ENCODE assay signal across 11 mouse cellular contexts in the genomic region with DNA sequence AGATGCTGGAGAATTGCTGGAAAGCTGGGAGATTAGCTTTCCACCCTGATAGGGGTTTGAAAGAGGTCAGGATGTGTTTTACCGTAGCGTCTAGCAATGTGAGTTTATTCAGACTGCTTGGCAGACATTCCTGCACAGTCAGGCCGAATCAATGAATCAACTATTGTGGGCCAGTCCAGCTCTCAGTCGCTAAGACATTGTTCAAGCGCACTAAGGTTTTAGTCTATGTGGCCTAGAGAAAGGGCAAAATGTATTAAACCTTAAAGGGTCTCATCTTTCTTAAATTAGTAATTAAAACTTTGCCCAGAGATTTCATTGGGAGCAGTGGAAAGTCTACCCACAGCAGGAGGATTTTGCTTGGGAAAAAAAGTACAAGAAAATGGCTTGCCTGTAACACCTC. TPM values are rescaled to one million over a fixed set of nuclear protein-coding genes. Genes with fewer than 3 reads are reported as not detected.
DNase-seq lines count a peak whose midpoint lies in the region; ATAC-seq and TF ChIP-seq lines count a peak whose summit lies in the region.
"Had no signal": no experiment of that assay in that cellular context is flagged by ENCODE, and none has a peak within 500 bp of the region (broad histone marks: within the 10 kb centered on the region; RNA-seq: fewer than 3 reads in every experiment).

No protein-coding gene starts in this region.

- no peaks in the 10 kb centered on the region for H3K27me3 ChIP-seq in hindbrain, postnatal 0 days (ENCODE audit: insufficient read depth, low read length)
- H3K27me3 ChIP-seq in neural tube, embryonic 12.5 days (replicated peaks), result no peaks in the 10 kb centered on the region
- H3K27me3 ChIP-seq: CH12.LX; lung, embryonic 15.5 days had no signal

- no peak for DNase-seq in layer of hippocampus, adult 2 months (ENCODE audit: low spot score in 2 of 2)
- DNase-seq in layer of hippocampus, adult 9-11 months, result no peak
- DNase-seq in hindbrain, postnatal 0 days (ENCODE audit: low spot score), result peak; percentile 54
- no peak for DNase-seq in urinary bladder, postnatal 4 days (ENCODE audit: low spot score in 2 of 2)
- no peak for DNase-seq in ovary, postnatal 36 days (ENCODE audit: low spot score)
- no peak for DNase-seq in layer of hippocampus, adult 11-12 months (ENCODE audit: low spot score)

- ATAC-seq in hindbrain, postnatal 0 days, result 0 out of 2 replicates have a peak, but pooled peaks have one; percentile 49
- ATAC-seq in neural tube, embryonic 12.5 days (ENCODE audit: low FRiP score, low read depth), result peak; percentile 86

- TF ChIP-seq POLR2A in embryonic fibroblast, embryonic 13.5 days (IDR thresholded peaks at IDR 0.05; ENCODE audit: low read depth, low read length), result no peak

- H3K9ac ChIP-seq in hindbrain, postnatal 0 days (replicated peaks; ENCODE audit: low read length), result no peak overlapping the region
- no peak overlapping the region for H3K9ac ChIP-seq in neural tube, embryonic 12.5 days
- H3K9ac ChIP-seq: lung, embryonic 15.5 days had no signal

- H3K36me3 ChIP-seq in hindbrain, postnatal 0 days (ENCODE audit: insufficient read depth, low read length), result no peaks in the 10 kb centered on the region
- H3K36me3 ChIP-seq in neural tube, embryonic 12.5 days, result no peaks in the 10 kb centered on the region
- H3K36me3 ChIP-seq: lung, embryonic 15.5 days had no signal

- TF ChIP-seq CTCF in layer of hippocampus, adult 2 months (conservative IDR thresholded peaks at IDR 0.05), result no peak
- TF ChIP-seq CTCF in embryonic fibroblast, embryonic 13.5 days (IDR thresholded peaks at IDR 0.05; ENCODE audit: borderline replicate concordance, insufficient read depth, low read length), result no peak
- TF ChIP-seq CTCF in hindbrain, postnatal 0 days (IDR thresholded peaks at IDR 0.05; ENCODE audit: low read depth), result no peak

- 9% methylated on average over 5 of the region's 5 CpGs for WGBS in hindbrain, postnatal 0 days
- 11% methylated on average over 5 of the region's 5 CpGs for WGBS in neural tube, embryonic 12.5 days

- no peak overlapping the region; the same call in 1 of the 2 replicates for H3K4me2 ChIP-seq in hindbrain, postnatal 0 days (ENCODE audit: low read depth, low read length)
- peak overlapping the region; percentile 27; the same call in 1 of the 2 replicates for H3K4me2 ChIP-seq in neural tube, embryonic 12.5 days (replicated peaks)
- H3K4me2 ChIP-seq: lung, embryonic 15.5 days had no signal

- no peak overlapping the region for H3K27ac ChIP-seq in layer of hippocampus, adult 2 months
- H3K27ac ChIP-seq in embryonic fibroblast, embryonic 13.5 days (ENCODE audit: insufficient read depth, low read length), result peak overlapping the region; percentile 93
- peak overlapping the region; percentile 4; the same call in 1 of the 2 replicates for H3K27ac ChIP-seq in hindbrain, postnatal 0 days
- no peak overlapping the region for H3K27ac ChIP-seq in neural tube, embryonic 12.5 days
- H3K27ac ChIP-seq: lung, embryonic 15.5 days had no signal

- H3K4me1 ChIP-seq in embryonic fibroblast, embryonic 13.5 days (ENCODE audit: control insufficient read depth, insufficient read depth, low read length), result peaks cover 4% of the 10 kb centered on the region; the same call in 1 of the 2 replicates
- H3K4me1 ChIP-seq in hindbrain, postnatal 0 days (ENCODE audit: insufficient read depth, low read length), result no peaks in the 10 kb centered on the region
- peaks cover 16% of the 10 kb centered on the region for H3K4me1 ChIP-seq in neural tube, embryonic 12.5 days

- 0 out of 2 replicates have a peak overlapping the region, but pooled peaks have one; percentile 17 for H3K4me3 ChIP-seq in layer of hippocampus, adult 2 months
- H3K4me3 ChIP-seq in embryonic fibroblast, embryonic 13.5 days (ENCODE audit: insufficient read depth, low read length), result no peak overlapping the region
- no peak overlapping the region for H3K4me3 ChIP-seq in hindbrain, postnatal 0 days (ENCODE audit: low read length)
- H3K4me3 ChIP-seq in neural tube, embryonic 12.5 days, result no peak overlapping the region
- H3K4me3 ChIP-seq: lung, embryonic 15.5 days had no signal

- H3K9me3 ChIP-seq in hindbrain, postnatal 0 days (ENCODE audit: low read length), result no peaks in the 10 kb centered on the region
- H3K9me3 ChIP-seq in neural tube, embryonic 12.5 days, result no peaks in the 10 kb centered on the region
- H3K9me3 ChIP-seq: lung, embryonic 15.5 days had no signal

RNA-seq across cellular contexts. Expression of a gene that starts 48.0 kb away (rescaled TPM):
- 10 to 100 TPM; 51.8 to 52.9 TPM for total RNA-seq in layer of hippocampus, adult 2 months (2021)
- polyA plus RNA-seq in embryonic fibroblast, embryonic 13.5 days (2011; ENCODE audit: insufficient read length, low read depth, missing spikeins), result 145 and 197 TPM in 2 replicates
- total RNA-seq in hindbrain, postnatal 0 days (2014; rRNA removed), result 125 and 126 TPM in 2 replicates
- polyA plus RNA-seq in hindbrain, postnatal 0 days (2015; fragmentation: Nextera tagmentation; extraction: Ambion mirVana), result 164 and 170 TPM in 2 replicates
- polyA plus RNA-seq in neural tube, embryonic 12.5 days (2016; fragmentation: Nextera tagmentation; extraction: Ambion mirVana), result 51.7 and 53.5 TPM in 2 replicates
- total RNA-seq: CH12.LX; common myeloid progenitor, adult 5-6 weeks had no signal

Comparison
In these comparisons a context has a peak if more than half of its experiments do, and no peak if none do; other contexts are left out.
1. H3K27ac ChIP-seq: peak in embryonic fibroblast, embryonic 13.5 days (single experiment) and hindbrain, postnatal 0 days (single experiment); none in layer of hippocampus, adult 2 months (single experiment) and neural tube, embryonic 12.5 days (single experiment).